Mouse (Mus musculus) kidney, embryonic 14.5 days (tissue): Measurements from ENCODE around the gene Matk. TPM values are rescaled to one million over a fixed set of nuclear protein-coding genes. Genes with fewer than 3 reads are reported as not detected.

Experiments used
- ATAC-seq: fragments of 200-750 bp; cut with Nextera tagmentation; 2 replicates; pipeline ENCODE4 v1.8.0; 2017; ENCODE audit warnings: moderate number of reproducible peaks, mild to moderate bottlenecking, moderate TSS enrichment, moderate library complexity; ENCODE audit not compliant: low FRiP score, low TSS enrichment
- H3K27ac ChIP-seq: fragments of 300-500 bp; sonication (generic); 2 replicates; pipeline ENCODE4 v1.5.1; 2014; ENCODE audit warnings: low read depth, mild to moderate bottlenecking, low read length, moderate library complexity, mixed read lengths
- H3K27me3 ChIP-seq: fragments of 300-500 bp; sonication (generic); 2 replicates; pipeline ENCODE4 v1.6.1; 2014; ENCODE audit warnings: mild to moderate bottlenecking, low read length; ENCODE audit not compliant: control insufficient read depth, insufficient read depth
- H3K36me3 ChIP-seq: fragments of 300-500 bp; sonication (generic); 2 replicates; pipeline ENCODE4 v1.6.1; 2014; ENCODE audit warnings: low read length, mixed read lengths; ENCODE audit not compliant: control insufficient read depth, insufficient read depth
- H3K4me1 ChIP-seq: fragments of 300-500 bp; sonication (generic); 2 replicates; pipeline ENCODE4 v1.6.1; 2014; ENCODE audit warnings: low read length, mixed read lengths; ENCODE audit not compliant: control insufficient read depth, insufficient read depth
- H3K4me2 ChIP-seq: fragments of 300-500 bp; sonication (generic); replicated peaks from 2 replicates; pipeline ENCODE4 v1.6.1; 2014; ENCODE audit warnings: low read depth, mild to moderate bottlenecking, low read length
- H3K4me3 ChIP-seq: fragments of 300-500 bp; sonication (generic); 2 replicates; pipeline ENCODE4 v1.5.1; 2014; ENCODE audit warnings: mild to moderate bottlenecking, low read length
- H3K9ac ChIP-seq: fragments of 300-500 bp; sonication (generic); 2 replicates; pipeline ENCODE4 v1.6.1; 2014; ENCODE audit warnings: low read depth, mild to moderate bottlenecking, low read length, moderate library complexity
- H3K9me3 ChIP-seq: fragments of 300-500 bp; sonication (generic); 2 replicates; pipeline ENCODE4 v1.6.1; 2016; ENCODE audit warnings: low read length; ENCODE audit not compliant: control insufficient read depth
- WGBS: fragments of 180-500 bp; shearing (Covaris S2); extraction: QIAGEN DNeasy Blood & Tissue Kit; methylation state at CpG from one replicate; pipeline ENCODE4 v1.1.7; 2014; 5-methylcytosine and 5-hydroxymethylcytosine counted together
- polyA plus RNA-seq: library from polyadenylated mRNA; unstranded; fragments of >200 nt; fragmentation: Nextera tagmentation; extraction: Ambion mirVana; gene quantifications from 2 replicates; pipeline ENCODE4 v1.2.1, GENCODE M21; 2014

Gene Matk
- polyA plus RNA-seq, 1 experiment from 2014 or later = 5.4 TPM

- Histone ChIP-seq H3K27me3 (peaks cover 16% of the 10 kb centered on the region), H3K27ac (peak overlapping the region; percentile 40), H3K4me2 (peak overlapping the region; percentile 99), H3K4me3 (peak overlapping the region; percentile 77), H3K9ac (peak overlapping the region; percentile 50), H3K36me3 (no peaks in the 10 kb centered on the region), H3K9me3 (no peaks in the 10 kb centered on the region), H3K4me1 (peaks cover 24% of the 10 kb centered on the region)
- no peak for ATAC-seq
- 2% methylated on average over 25 of the region's 25 CpGs for WGBS
These were observed 40.7 kb downstream of the Matk start for GRCm38 (mm10) chr10:81293334-81294030.

DNA sequence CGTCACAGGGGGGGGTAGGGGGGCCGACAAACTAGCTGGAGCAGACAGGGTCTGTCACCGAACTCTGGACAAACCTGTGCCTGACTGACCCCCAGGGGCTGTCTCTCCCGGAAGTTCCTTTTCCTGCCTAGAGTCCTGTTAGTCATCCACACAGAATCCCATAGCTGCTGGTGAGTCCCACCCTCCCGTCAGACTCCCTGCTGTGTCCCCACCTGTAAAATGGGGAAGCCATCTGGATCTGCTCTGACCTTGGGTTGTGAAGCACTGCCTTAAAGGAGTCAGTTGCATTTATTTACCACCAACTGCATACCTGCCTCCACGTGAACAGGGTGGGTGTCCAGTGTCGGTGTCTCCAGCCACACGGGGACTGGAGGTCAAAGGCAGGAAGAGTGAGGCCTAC is 41.7 kb downstream of the Matk start:
- Histone ChIP-seq H3K9ac (peak overlapping the region; percentile 50), H3K9me3 (no peaks in the 10 kb centered on the region), H3K4me1 (peaks cover 32% of the 10 kb centered on the region), H3K4me3 (peak overlapping the region; percentile 77), H3K36me3 (no peaks in the 10 kb centered on the region), H3K27me3 (peaks cover 16% of the 10 kb centered on the region), H3K27ac (no peak overlapping the region), H3K4me2 (peak overlapping the region; percentile 99)
- no peak for ATAC-seq
- WGBS = 33% methylated on average over 8 of the region's 8 CpGs

GRCm38 (mm10) chr10:81295185-81295584 is 42.5 kb downstream of the Matk start:
- no peak for ATAC-seq

GRCm38 (mm10) chr10:81297246-81297645 is 44.5 kb downstream of the Matk start:
- no peak for ATAC-seq
- H3K4me3 ChIP-seq = no peak overlapping the region
- no peak overlapping the region for H3K9ac ChIP-seq
- H3K36me3 ChIP-seq = no peaks in the 10 kb centered on the region
- no peaks in the 10 kb centered on the region for H3K9me3 ChIP-seq
- no peak overlapping the region for H3K4me2 ChIP-seq
- H3K27me3 ChIP-seq = no peaks in the 10 kb centered on the region
- peaks cover 49% of the 10 kb centered on the region for H3K4me1 ChIP-seq
- H3K27ac ChIP-seq = peak overlapping the region; percentile 55; the same call in 1 of the 2 replicates
- 75% methylated on average over 6 of the region's 6 CpGs for WGBS

More at GRCm38 (mm10) chr10:81295185-81295584, 42.5 kb downstream of the Matk start:
- no peak overlapping the region for H3K27ac ChIP-seq
- H3K9me3 ChIP-seq = no peaks in the 10 kb centered on the region
- H3K27me3 ChIP-seq = peaks cover 12% of the 10 kb centered on the region
- H3K4me3 ChIP-seq = no peak overlapping the region
- H3K9ac ChIP-seq = peak overlapping the region; percentile 50; the same call in 1 of the 2 replicates
- no peak overlapping the region for H3K4me2 ChIP-seq
- WGBS = 87% methylated on average over 5 of the region's 6 CpGs
- H3K4me1 ChIP-seq = peaks cover 39% of the 10 kb centered on the region
- no peaks in the 10 kb centered on the region for H3K36me3 ChIP-seq

DNA sequence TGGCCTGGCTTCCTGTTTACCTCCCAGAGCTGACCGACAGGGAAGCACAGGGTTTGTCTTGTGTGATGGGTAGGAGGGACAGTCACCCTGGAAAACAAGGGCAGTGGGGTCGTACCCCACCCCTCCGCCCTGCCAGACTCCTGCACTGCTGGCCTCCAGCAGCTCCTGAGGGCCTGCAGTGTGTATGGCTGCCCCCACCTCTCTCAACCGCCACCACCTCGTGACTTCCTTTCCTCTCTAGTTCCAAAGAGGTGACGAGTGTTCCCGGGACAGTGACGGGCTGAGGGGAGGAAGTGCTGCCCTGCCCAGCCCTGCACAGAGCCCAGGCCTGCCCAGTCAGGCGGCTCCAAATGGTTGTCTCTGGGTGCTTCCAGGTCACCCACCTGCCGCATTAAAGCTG is 45.1 kb downstream of the Matk start:
- Histone ChIP-seq H3K4me3 (no peak overlapping the region), H3K4me2 (peak overlapping the region; percentile 3; the same call in 1 of the 2 replicates), H3K27ac (peak overlapping the region; percentile 55; the same call in 1 of the 2 replicates), H3K27me3 (no peaks in the 10 kb centered on the region), H3K36me3 (no peaks in the 10 kb centered on the region), H3K9ac (no peak overlapping the region), H3K4me1 (peaks cover 55% of the 10 kb centered on the region), H3K9me3 (no peaks in the 10 kb centered on the region)
- 42% methylated on average over 10 of the region's 10 CpGs for WGBS
- 0 out of 2 replicates have a peak, but pooled peaks have one; percentile 5 for ATAC-seq

DNA sequence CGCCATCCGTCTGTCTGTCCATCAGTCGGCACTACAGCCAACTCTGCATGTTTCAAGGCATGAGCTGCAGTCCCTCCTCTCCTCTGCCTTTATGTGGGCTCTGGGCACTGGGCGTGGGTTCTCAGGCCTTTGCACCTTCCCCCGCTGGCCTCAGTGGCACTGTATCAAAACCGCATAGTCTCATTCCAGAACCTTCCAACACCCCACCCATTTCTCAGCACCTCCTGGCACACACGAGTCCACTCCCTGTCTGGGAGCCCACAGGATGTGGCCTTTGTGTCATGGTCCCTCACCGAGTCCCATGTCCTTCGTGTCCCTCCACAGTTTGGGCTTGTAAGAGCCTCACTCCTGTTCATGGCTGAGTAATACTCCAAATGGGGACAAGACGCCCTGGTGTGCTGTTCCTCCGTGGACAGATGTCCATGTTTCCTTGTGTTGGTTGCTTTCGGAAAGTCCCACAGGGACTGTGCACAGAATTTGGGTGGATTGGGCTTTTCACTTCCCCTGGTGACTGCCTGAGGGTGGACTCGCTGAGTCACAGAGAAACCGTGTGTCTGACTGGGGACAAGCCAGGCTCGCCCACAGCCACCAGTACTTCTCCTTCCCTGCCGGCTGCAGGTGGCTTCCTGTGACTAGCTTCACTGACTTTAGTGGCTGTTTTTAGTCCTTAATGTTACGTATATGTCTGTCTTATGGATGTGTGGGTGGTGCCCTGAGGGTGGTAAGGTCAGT is 45.8 kb downstream of the Matk start:
- H3K4me1 ChIP-seq = peaks cover 61% of the 10 kb centered on the region
- no peaks in the 10 kb centered on the region for H3K36me3 ChIP-seq
- 89% methylated on average over 17 of the region's 17 CpGs for WGBS
- no peaks in the 10 kb centered on the region for H3K9me3 ChIP-seq
- no peak overlapping the region for H3K4me2 ChIP-seq
- no peak overlapping the region for H3K4me3 ChIP-seq
- no peaks in the 10 kb centered on the region for H3K27me3 ChIP-seq
- H3K27ac ChIP-seq = no peak overlapping the region
- no peak overlapping the region for H3K9ac ChIP-seq
- ATAC-seq = no peak

DNA sequence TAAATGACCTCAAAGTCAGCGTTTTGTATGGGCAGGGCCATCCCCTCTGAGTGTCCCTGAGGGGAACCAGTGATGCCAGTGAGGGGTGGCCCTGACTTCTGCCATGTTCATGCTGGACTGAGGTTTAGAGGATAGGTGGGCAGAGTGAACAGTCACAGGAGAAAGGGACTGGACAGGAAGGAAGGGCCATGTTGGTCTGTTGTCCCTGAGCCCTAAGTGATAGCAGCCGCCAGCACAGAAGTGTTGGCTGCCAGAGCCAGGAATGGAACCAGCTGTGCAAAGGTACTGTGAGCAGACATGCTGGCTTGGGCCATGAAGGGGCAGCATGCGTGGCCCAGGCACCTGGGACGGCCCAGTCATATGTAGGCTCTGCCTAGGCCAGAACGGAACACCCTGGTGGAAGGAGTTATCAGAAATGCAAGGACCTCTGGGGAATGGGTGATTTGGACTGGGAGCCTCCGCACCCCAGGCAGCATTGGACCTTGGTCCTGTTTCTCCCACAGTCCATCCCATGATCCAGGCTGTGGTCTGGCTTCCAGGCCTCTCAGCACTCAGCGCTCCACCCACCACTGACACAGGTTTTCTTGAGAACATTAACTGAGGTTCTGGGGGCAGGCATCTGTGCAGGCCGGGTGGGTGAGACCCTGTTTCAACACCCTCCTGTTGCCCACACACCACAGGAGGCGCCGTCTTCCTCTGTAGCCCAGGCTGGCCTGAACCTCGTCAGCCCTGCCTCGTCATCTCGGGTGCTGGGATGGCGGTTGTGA is 47.0 kb downstream of the Matk start:
- WGBS = 84% methylated on average over 14 of the region's 14 CpGs
- H3K27me3 ChIP-seq = no peaks in the 10 kb centered on the region
- H3K4me3 ChIP-seq = no peak overlapping the region
- peaks cover 48% of the 10 kb centered on the region for H3K4me1 ChIP-seq
- H3K9me3 ChIP-seq = no peaks in the 10 kb centered on the region
- 0 out of 2 replicates have a peak overlapping the region, but pooled peaks have one; percentile 18 for H3K9ac ChIP-seq
- no peaks in the 10 kb centered on the region for H3K36me3 ChIP-seq
- ATAC-seq = no peak
- H3K4me2 ChIP-seq = no peak overlapping the region
- peak overlapping the region; percentile 82 for H3K27ac ChIP-seq

DNA sequence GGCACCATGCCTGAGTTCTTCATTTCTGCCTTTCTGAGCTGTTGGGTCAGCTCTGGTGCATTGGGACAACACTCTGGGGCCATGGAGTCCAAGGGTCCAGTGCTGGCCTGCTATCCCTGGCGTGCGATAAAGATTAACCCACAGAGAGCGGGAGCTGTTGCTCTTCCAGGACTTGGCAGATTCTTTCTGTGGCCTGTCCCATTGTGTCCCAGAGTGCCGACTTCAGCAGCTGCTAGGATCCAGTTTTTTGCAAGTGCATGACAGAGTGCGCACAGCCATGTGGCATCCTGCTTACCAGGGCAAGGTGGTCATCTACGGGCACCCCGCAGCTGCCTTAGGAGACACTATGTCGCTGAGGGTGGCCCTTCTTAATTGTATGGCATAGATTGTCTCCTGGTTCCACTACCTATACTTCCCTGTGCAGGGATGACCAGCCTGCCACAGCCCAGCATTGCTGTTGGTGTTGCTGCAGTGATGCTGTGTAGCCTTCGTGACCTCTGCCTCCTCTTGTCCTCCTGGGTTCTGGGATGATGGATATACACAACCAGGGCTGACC is 47.7 kb downstream of the Matk start:
- Histone ChIP-seq H3K9me3 (no peaks in the 10 kb centered on the region), H3K4me1 (peaks cover 45% of the 10 kb centered on the region), H3K27ac (peak overlapping the region; percentile 82; the same call in 1 of the 2 replicates), H3K27me3 (no peaks in the 10 kb centered on the region), H3K4me2 (0 out of 2 replicates have a peak overlapping the region, but pooled peaks have one; percentile 6), H3K4me3 (no peak overlapping the region), H3K36me3 (no peaks in the 10 kb centered on the region), H3K9ac (no peak overlapping the region)
- whole genome bisulfite sequencing = 79% methylated on average over 9 of the region's 9 CpGs
- no peak for ATAC-seq
